Mouse (Mus musculus): ENCODE data around the gene Hist2h2bb. TPM values are rescaled to one million over a fixed set of nuclear protein-coding genes. Genes with fewer than 3 reads are reported as not detected.
"Not testable (repeated sequence)": the region's sequence is repeated elsewhere in the genome, so short reads cannot be mapped to it uniquely, and the experiment has no call there.

The Hist2h2bb gene
- total and polyA plus RNA-seq, 2 experiments from 2014 or later = 1.4 to 397 TPM

GRCm38 (mm10) chr3:96264404-96264949, 5.1 kb upstream of the Hist2h2bb start:
- Histone ChIP-seq H3K36me3 (ENCODE audit: insufficient read depth, low read length) (no peaks in the 10 kb centered on the region), H3K9ac (replicated peaks; ENCODE audit: low read length) (peak overlapping the region; percentile 51), H3K9me3 (ENCODE audit: low read length) (no peaks in the 10 kb centered on the region), H3K4me3 (ENCODE audit: low read length) (0 out of 2 replicates have a peak overlapping the region, but pooled peaks have one; percentile 50), H3K27ac (peak overlapping the region; percentile 97), H3K4me2 (ENCODE audit: low read depth, low read length) (peak overlapping the region; percentile 77), H3K27me3 (ENCODE audit: insufficient read depth, low read length) (no peaks in the 10 kb centered on the region), H3K4me1 (ENCODE audit: insufficient read depth, low read length) (peaks cover 20% of the 10 kb centered on the region)
- TF ChIP-seq CTCF (IDR thresholded peaks at IDR 0.05; ENCODE audit: low read depth) = no peak
- no peak for ATAC-seq
- DNase-seq (ENCODE audit: low spot score) = no peak
- 68% methylated on average over 7 of the region's 7 CpGs for WGBS

DNA sequence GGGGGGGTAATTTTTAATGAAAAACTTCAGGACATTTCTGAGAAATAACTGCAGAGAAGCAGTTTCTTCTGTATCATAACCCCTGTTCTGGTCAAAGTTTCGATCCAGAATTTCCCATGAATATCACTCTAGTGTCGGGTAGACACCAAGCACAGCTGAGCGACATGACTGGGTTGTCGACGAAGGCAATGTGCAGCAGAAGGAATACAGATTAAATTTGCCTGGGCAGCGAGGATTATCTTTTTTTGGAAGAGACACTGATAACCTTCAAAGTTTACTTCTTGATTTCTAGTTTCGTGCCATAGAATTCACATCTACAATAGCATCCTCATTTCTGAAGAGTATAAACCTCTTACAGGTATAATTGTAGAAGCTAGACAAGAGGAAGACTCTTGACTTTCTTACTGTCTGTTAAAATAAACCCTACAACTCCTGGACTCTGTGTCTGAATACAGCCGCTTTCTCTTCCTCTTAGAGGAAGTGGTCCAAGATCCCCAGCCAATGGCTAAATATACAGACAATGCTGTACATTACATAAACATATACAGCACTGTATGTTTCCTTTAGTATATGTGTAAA, 3.3 kb upstream of the Hist2h2bb start:
- H3K27ac ChIP-seq = no peak overlapping the region
- H3K9ac ChIP-seq (replicated peaks; ENCODE audit: low read length) = no peak overlapping the region
- no peaks in the 10 kb centered on the region for H3K9me3 ChIP-seq (ENCODE audit: low read length)
- WGBS = 88% methylated on average over 8 of the region's 8 CpGs
- no peak for DNase-seq (ENCODE audit: low spot score)
- no peaks in the 10 kb centered on the region for H3K36me3 ChIP-seq (ENCODE audit: insufficient read depth, low read length)
- H3K4me2 ChIP-seq (ENCODE audit: low read depth, low read length) = no peak overlapping the region
- H3K4me1 ChIP-seq (ENCODE audit: insufficient read depth, low read length) = peaks cover 20% of the 10 kb centered on the region
- no peaks in the 10 kb centered on the region for H3K27me3 ChIP-seq (ENCODE audit: insufficient read depth, low read length)
- H3K4me3 ChIP-seq (ENCODE audit: low read length) = no peak overlapping the region
- no peak for TF ChIP-seq CTCF (IDR thresholded peaks at IDR 0.05; ENCODE audit: low read depth)
- no peak for ATAC-seq

GRCm38 (mm10) chr3:96267541-96267940, 2.0 kb upstream of the Hist2h2bb start:
- Histone ChIP-seq H3K9ac (replicated peaks; ENCODE audit: low read length) (no peak overlapping the region; the same call in 1 of the 2 replicates), H3K27ac (peak overlapping the region; percentile 87; the same call in 1 of the 2 replicates), H3K4me1 (ENCODE audit: insufficient read depth, low read length) (peaks cover 13% of the 10 kb centered on the region), H3K9me3 (ENCODE audit: low read length) (no peaks in the 10 kb centered on the region), H3K4me2 (ENCODE audit: low read depth, low read length) (no peak overlapping the region), H3K4me3 (ENCODE audit: low read length) (no peak overlapping the region), H3K27me3 (ENCODE audit: insufficient read depth, low read length) (no peaks in the 10 kb centered on the region), H3K36me3 (ENCODE audit: insufficient read depth, low read length) (no peaks in the 10 kb centered on the region)
- WGBS = 83% methylated on average over 4 of the region's 4 CpGs
- no peak for ATAC-seq
- TF ChIP-seq CTCF (IDR thresholded peaks at IDR 0.05; ENCODE audit: low read depth) = no peak
- DNase-seq (ENCODE audit: low spot score) = no peak

DNA sequence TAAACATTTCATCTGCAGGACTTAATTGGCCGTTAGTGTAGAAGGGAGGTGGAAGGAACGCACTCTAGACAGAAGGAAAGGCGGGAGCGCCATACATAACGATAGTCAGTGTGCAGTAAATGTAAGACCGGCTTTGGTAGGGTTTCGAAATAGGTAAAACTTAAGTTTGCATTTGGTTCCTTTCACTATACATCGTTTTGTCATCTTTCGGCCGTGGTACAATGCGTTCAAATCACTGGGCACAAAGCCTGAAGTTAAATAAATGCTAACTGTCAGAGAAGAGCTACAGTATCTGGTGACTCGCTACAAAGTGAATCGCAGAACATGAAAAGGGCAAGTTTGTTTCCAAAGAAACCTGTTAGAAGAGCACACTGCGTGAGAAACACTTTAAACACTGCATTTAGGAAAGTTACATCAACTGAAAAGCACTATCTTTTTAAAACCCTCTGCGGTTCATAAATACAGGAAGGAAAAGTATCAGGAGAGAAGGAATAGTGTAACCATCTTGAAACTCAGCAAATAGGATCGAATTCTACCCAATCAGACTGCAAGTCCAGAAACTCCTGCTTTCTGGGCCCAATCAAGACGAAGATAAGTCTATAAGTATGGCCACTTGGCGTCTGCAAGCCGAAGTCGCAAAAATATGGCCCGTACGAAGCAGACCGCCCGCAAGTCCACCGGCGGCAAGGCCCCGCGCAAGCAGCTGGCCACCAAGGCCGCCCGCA, 1.3 kb upstream of the Hist2h2bb start, which contains the start of gene Hist2h3b:
Hist2h3b (plus strand) TSS at position 604 of the 725 bp plus-strand sequence.
- H3K9me3 ChIP-seq (ENCODE audit: low read length) = no peaks in the 10 kb centered on the region
- H3K4me2 ChIP-seq (ENCODE audit: low read depth, low read length) = peak within 1 kb of the TSS; percentile 70
- WGBS = 20% methylated on average over 28 of the region's 30 CpGs
- H3K36me3 ChIP-seq (ENCODE audit: insufficient read depth, low read length) = no peaks in the 10 kb centered on the region
- no peaks in the 10 kb centered on the region for H3K27me3 ChIP-seq (ENCODE audit: insufficient read depth, low read length)
- H3K4me3 ChIP-seq (ENCODE audit: low read length) = peak within 1 kb of the TSS; percentile 45
- H3K9ac ChIP-seq (replicated peaks; ENCODE audit: low read length) = peak within 1 kb of the TSS; percentile 58
- DNase-seq (ENCODE audit: low spot score) (peak; percentile 93), ATAC-seq (peak; percentile 77)
- no peak for TF ChIP-seq CTCF (IDR thresholded peaks at IDR 0.05; ENCODE audit: low read depth)
- peaks cover 13% of the 10 kb centered on the region for H3K4me1 ChIP-seq (ENCODE audit: insufficient read depth, low read length)
- peak within 1 kb of the TSS; percentile 89 for H3K27ac ChIP-seq

GRCm38 (mm10) chr3:96268776-96269378, 675 bp upstream of the Hist2h2bb start:
- peak; percentile 34 for ATAC-seq
- H3K4me2 ChIP-seq (ENCODE audit: low read depth, low read length) = peak overlapping the region; percentile 70
- H3K4me3 ChIP-seq (ENCODE audit: low read length) = peak overlapping the region; percentile 45
- peak overlapping the region; percentile 89 for H3K27ac ChIP-seq
- H3K27me3 ChIP-seq (ENCODE audit: insufficient read depth, low read length); DNase-seq (ENCODE audit: low spot score); H3K9me3 ChIP-seq (ENCODE audit: low read length); H3K36me3 ChIP-seq (ENCODE audit: insufficient read depth, low read length): not testable (repeated sequence)
- peak overlapping the region; percentile 58 for H3K9ac ChIP-seq (replicated peaks; ENCODE audit: low read length)
- peaks cover 10% of the 10 kb centered on the region for H3K4me1 ChIP-seq (ENCODE audit: insufficient read depth, low read length)
- WGBS = 0% methylated on average over 9 of the region's 44 CpGs

- ATAC-seq = no peak
- no peak for TF ChIP-seq CTCF (IDR thresholded peaks at IDR 0.05; ENCODE audit: low read depth)
Measured at GRCm38 (mm10) chr3:96273591-96274465, 4.3 kb downstream of the Hist2h2bb start.

More at GRCm38 (mm10) chr3:96273591-96274465, 4.3 kb downstream of the Hist2h2bb start:
- Histone ChIP-seq H3K9me3 (ENCODE audit: low read length) (no peaks in the 10 kb centered on the region), H3K36me3 (ENCODE audit: insufficient read depth, low read length) (no peaks in the 10 kb centered on the region), H3K27me3 (ENCODE audit: insufficient read depth, low read length) (no peaks in the 10 kb centered on the region), H3K4me3 (ENCODE audit: low read length) (no peak overlapping the region), H3K4me1 (ENCODE audit: insufficient read depth, low read length) (peaks cover 4% of the 10 kb centered on the region; the same call in 1 of the 2 replicates), H3K27ac (no peak overlapping the region), H3K9ac (replicated peaks; ENCODE audit: low read length) (no peak overlapping the region), H3K4me2 (ENCODE audit: low read depth, low read length) (no peak overlapping the region)
- DNase-seq (ENCODE audit: low spot score) = no peak
- 90% methylated on average over 17 of the region's 17 CpGs for WGBS
